Mouse (Mus musculus) ES-Bruce4 (cell line): ENCODE results near the gene Ptpn4. TPM values are rescaled to one million over a fixed set of nuclear protein-coding genes. Genes with fewer than 3 reads are reported as not detected.

ENCODE experiments used
- H3K27ac ChIP-seq: 2 replicates; pipeline ENCODE4 v1.5.1; 2012; ENCODE audit warnings: low read length, inconsistent platforms; ENCODE audit not compliant: insufficient read depth
- H3K27me3 ChIP-seq: 2 replicates; pipeline ENCODE4 v1.6.1; 2012; ENCODE audit warnings: mild to moderate bottlenecking, low read length, inconsistent platforms; ENCODE audit not compliant: control insufficient read depth, poor library complexity, insufficient read depth, severe bottlenecking
- H3K36me3 ChIP-seq: 2 replicates; pipeline ENCODE4 v1.6.1; 2012; ENCODE audit warnings: inconsistent platforms, mild to moderate bottlenecking, low read length, moderate library complexity; ENCODE audit not compliant: control insufficient read depth, poor library complexity, insufficient read depth, severe bottlenecking
- H3K4me1 ChIP-seq: one replicate; pipeline ENCODE4 v1.8.1; 2011; ENCODE audit warnings: low read length; ENCODE audit not compliant: control insufficient read depth, insufficient read depth
- H3K4me3 ChIP-seq: 2 replicates; pipeline ENCODE4 v1.5.1; 2011; ENCODE audit warnings: low read depth, mild to moderate bottlenecking, low read length
- H3K9ac ChIP-seq: 2 replicates; pipeline ENCODE4 v1.6.1; 2012; ENCODE audit warnings: low read depth, mild to moderate bottlenecking, inconsistent platforms; ENCODE audit not compliant: poor library complexity, severe bottlenecking
- H3K9me3 ChIP-seq: replicated peaks from 2 replicates; pipeline ENCODE4 v1.6.1; 2012; ENCODE audit warnings: mild to moderate bottlenecking, low read length, inconsistent platforms; ENCODE audit not compliant: control insufficient read depth, poor library complexity, insufficient read depth, severe bottlenecking
- CTCF ChIP-seq: IDR thresholded peaks from one replicate; pipeline ENCODE4 v1.8.1; 2011; ENCODE audit warnings: low read depth, low read length
- EP300 ChIP-seq: IDR thresholded peaks from 2 replicates; pipeline ENCODE4 v1.6.1; 2011; ENCODE audit warnings: low read depth, low read length; ENCODE audit not compliant: insufficient read depth
- POLR2A ChIP-seq: IDR thresholded peaks from one replicate; pipeline ENCODE4 v1.8.1; 2011; ENCODE audit warnings: low read length; ENCODE audit not compliant: insufficient read depth
- polyA plus RNA-seq: library from polyadenylated mRNA; stranded (reverse); fragments of >200 nt; gene quantifications from 2 replicates; pipeline ENCODE4 v1.2.4, GENCODE M21; 2011; ENCODE audit warnings: low read depth; ENCODE audit not compliant: missing spikeins, insufficient read depth, insufficient read length

Ptpn4 gene
- polyA plus RNA-seq, 1 experiment: 20.9 TPM

DNA sequence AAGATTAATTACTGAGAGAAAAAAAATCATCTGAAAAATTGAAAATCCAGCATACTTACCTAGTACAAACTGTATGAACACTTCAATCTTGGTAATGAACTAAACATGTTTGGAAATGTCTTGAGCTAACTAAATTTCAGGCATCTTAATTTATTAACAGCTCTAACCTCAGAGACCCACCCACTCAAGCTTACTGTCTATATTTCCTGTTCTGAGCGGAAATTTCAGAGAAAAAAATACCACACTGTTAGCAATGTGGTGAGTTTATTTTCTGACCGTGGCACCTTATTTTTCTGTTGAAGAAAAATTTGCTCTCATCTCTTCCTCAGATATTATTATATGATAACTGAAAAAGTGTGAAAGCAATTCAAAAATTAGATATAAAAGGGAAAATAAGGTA, 124.4 kb downstream of the Ptpn4 start:
- TF ChIP-seq CTCF: no peak
- Histone ChIP-seq H3K9me3 (no peaks in the 10 kb centered on the region), H3K4me1 (no peaks in the 10 kb centered on the region), H3K27me3 (no peaks in the 10 kb centered on the region), H3K36me3 (no peaks in the 10 kb centered on the region; the same call in 1 of the 2 replicates), H3K4me3 (no peak overlapping the region), H3K9ac (no peak overlapping the region), H3K27ac (no peak overlapping the region)

DNA sequence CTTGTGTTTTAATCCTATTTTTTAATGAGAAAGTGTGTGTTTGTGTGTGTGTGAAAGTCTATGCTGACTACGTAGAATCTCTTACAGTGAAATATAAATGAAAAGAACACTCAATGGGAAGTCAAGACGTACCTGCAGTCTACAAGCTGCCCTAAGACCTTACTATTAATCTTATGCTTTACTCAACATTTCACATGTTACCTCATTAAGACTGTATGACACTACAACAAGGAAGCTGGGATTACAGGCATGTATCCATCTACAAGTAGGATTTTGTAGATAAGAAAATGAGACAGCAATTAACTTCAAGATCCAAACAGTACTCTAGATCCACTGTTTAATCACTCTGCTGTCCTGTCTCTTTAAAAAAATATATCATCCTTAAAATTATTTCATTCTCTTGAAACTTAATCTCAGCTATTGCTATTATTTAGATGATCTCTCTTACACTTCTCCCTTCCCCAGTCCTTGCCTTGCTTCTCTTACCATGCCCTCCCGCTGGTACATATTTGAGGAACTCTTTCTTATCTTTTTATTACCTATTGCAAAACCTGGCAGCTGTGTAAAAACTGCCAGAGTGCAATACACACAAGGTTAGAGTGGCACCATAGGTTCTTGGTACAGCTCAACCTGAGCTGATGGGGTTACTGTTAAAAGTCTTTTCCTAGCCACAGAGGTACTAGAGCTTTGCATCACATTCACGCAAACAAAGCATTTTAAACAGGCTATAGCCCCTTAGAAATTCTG, 130.8 kb downstream of the Ptpn4 start:
- Histone ChIP-seq H3K27me3 (no peaks in the 10 kb centered on the region), H3K4me1 (no peaks in the 10 kb centered on the region), H3K9me3 (no peaks in the 10 kb centered on the region), H3K27ac (no peak overlapping the region), H3K9ac (no peak overlapping the region), H3K4me3 (no peak overlapping the region), H3K36me3 (no peaks in the 10 kb centered on the region)
- TF ChIP-seq CTCF: no peak

DNA sequence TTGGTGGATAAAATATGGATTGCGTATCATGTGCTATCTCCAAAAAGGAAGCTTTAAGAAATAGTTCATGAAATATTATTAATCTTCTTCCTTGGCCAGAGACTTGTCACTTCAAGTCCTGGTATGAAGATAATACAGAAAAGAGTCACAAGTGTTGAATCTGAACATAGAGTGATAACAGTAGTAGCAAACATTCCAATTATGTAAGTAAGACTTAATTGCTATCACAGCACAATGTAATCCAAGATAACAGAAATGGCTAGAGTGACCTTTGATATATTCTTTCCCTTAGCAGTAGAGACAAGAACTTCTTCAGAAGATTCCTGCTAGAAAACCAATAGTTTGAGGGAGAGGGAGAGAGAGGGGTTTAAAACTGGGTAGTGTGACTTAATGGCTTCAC, 140.6 kb downstream of the Ptpn4 start:
- TF ChIP-seq POLR2A: no peak
- TF ChIP-seq EP300: no peak
- TF ChIP-seq CTCF: no peak
- H3K36me3 ChIP-seq: no peaks in the 10 kb centered on the region
- no peaks in the 10 kb centered on the region for H3K4me1 ChIP-seq
- H3K27ac ChIP-seq: no peak overlapping the region
- H3K27me3 ChIP-seq: no peaks in the 10 kb centered on the region
- no peak overlapping the region for H3K9ac ChIP-seq
- H3K4me3 ChIP-seq: no peak overlapping the region
- no peaks in the 10 kb centered on the region for H3K9me3 ChIP-seq

DNA sequence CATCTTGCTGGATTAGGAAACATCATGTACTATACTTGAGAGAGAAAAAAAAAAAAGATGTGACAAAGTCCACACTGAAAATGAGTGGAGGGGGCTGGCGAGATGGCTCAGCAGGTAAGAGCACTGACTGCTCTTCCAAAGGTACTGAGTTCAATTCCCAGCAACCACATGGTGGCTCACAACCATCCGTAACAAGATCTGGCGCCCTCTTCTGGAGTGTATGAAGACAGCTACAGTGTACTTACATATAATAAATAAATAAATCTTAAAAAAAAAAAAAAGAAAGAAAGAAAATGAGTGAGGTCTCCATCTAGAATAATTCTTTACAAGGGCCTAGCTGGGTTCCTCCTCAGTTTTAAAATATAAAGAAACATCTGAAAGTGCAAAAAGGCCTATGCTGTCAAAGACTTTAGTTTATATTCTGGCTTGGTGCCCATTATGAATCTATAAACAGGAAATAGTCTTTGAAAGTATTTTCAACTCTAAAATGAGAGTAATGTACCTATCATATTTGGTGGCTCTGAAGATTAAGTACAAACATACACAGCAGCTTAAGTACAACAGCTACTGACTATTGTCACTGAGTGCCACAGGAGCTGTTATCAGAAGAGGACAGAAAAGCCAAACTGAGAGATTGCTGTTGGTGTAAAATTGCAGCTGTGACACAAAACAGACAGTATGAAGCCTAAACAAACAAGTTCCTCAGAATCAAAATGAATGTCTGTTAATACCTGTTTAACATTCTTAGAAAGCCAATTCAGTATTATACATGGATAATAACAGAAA, 151.4 kb downstream of the Ptpn4 start:
- Histone ChIP-seq H3K4me1 (no peaks in the 10 kb centered on the region), H3K36me3 (no peaks in the 10 kb centered on the region), H3K27me3 (no peaks in the 10 kb centered on the region), H3K9ac (no peak overlapping the region), H3K4me3 (no peak overlapping the region), H3K9me3 (no peaks in the 10 kb centered on the region), H3K27ac (no peak overlapping the region)
- TF ChIP-seq POLR2A (no peak), CTCF (no peak), EP300 (no peak)

DNA sequence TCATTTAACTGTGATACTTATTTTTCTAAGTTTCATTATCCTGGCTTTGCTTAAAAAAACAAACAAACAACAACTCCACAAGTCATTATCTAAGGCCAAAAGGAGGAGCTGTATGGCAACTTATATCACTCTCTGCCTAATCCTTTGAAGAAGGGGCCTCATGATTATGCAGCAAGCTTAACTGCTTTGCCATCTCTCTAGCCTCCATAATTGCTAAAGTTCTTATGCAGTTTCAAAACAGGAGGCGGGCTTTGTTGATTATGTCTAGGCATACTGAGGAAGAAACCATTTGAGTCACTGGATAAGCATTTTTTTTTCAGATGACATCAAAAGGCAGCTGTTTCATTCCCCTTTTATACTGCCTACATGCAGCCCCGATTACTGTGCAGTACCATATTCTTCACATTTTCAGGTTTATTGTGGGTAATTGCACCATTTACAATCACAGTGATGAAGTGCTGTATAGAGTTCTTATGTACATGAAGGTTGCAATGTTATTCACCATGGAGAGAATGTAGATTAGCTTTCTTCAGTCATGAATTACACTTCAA, 155.7 kb downstream of the Ptpn4 start:
- no peaks in the 10 kb centered on the region for H3K4me1 ChIP-seq
- no peak overlapping the region for H3K9ac ChIP-seq
- H3K27me3 ChIP-seq: no peaks in the 10 kb centered on the region
- no peak overlapping the region for H3K4me3 ChIP-seq
- no peak for TF ChIP-seq POLR2A
- no peak for TF ChIP-seq EP300
- no peak for TF ChIP-seq CTCF
- peaks cover 4% of the 10 kb centered on the region for H3K36me3 ChIP-seq
- no peak overlapping the region for H3K27ac ChIP-seq
- H3K9me3 ChIP-seq: no peaks in the 10 kb centered on the region

DNA sequence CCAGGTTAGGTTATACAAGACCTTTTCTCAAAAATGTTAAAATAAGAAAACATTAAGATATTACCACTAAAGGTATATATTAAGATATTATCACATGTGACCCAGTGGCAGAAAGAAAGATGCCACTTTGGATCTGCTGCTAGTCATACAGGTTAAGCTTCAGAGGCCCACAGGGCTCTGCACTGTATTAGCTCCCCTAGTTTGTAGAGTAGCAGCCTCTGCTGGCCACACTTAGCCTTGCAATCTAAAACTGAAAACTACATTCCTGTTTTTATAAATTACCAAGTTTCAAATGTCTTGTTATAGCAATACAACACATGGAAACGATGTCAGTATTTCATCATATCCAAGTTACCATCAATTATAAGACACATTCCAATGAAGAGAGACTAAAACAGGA, 162.4 kb downstream of the Ptpn4 start:
- Histone ChIP-seq H3K9ac (no peak overlapping the region), H3K27me3 (no peaks in the 10 kb centered on the region), H3K9me3 (no peaks in the 10 kb centered on the region), H3K4me3 (no peak overlapping the region), H3K36me3 (peaks cover 4% of the 10 kb centered on the region), H3K4me1 (no peaks in the 10 kb centered on the region), H3K27ac (no peak overlapping the region)
- no peak for TF ChIP-seq EP300
- TF ChIP-seq POLR2A: no peak
- peak; percentile 49 for TF ChIP-seq CTCF
